Mouse (Mus musculus) retina, embryonic 14.5 days (tissue): ENCODE data around the gene H2afb2.

Experiments used
- DNase-seq: peaks from one replicate; pipeline ENCODE4 v3.0.0-alpha.2; 2015; ENCODE audit warnings: low spot score

Gene H2afb2

GRCm38 (mm10) chrX:116680878-116681277 is at the start of gene H2afb2:
Gene H2afb2 (plus strand): TSS chrX:116681178.
- DNase-seq, result no peak
